Mouse (Mus musculus): ENCODE results near the gene Kif27. TPM values are rescaled to one million over a fixed set of nuclear protein-coding genes. Genes with fewer than 3 reads are reported as not detected.
A peak's percentile ranks its signal among the peaks of the same experiment; 100 is the strongest.

Gene Kif27
- polyA plus RNA-seq, 1 experiment from 2014 or later: 3.1 TPM

MicroRNAs within 50 kb of the gene (microRNA counts, 519-probe panel; counts per million panel counts)
- 4,119 counts per million, percentile 30 among the panel's probes with 10 or more counts for microRNA mmu-miR-7a

Small RNA genes within 50 kb of the gene (microRNA-seq; reads per million reads assigned to microRNA genes)
- not detected for gene Mir6369
- 418 reads per million, percentile 70 among the genes with 10 or more reads in this experiment for gene Mir7-1

Other genes with a start within 250 kb of the Kif27 start
- 10.8 and 11.9 TPM in 2 replicates for gene Klhl3, start 245.5 kb downstream of the Kif27 start, polyA plus RNA-seq (2014; fragmentation: Nextera tagmentation; extraction: Ambion mirVana)
- 50.2 and 56.9 TPM in 2 replicates for gene Hnrnpa0, start 230.6 kb downstream of the Kif27 start, polyA plus RNA-seq (2014; fragmentation: Nextera tagmentation; extraction: Ambion mirVana)
- 53.4 and 63.2 TPM in 2 replicates for gene Idnk, start 201.5 kb downstream of the Kif27 start, polyA plus RNA-seq (2014; fragmentation: Nextera tagmentation; extraction: Ambion mirVana)
- 120 and 149 TPM in 2 replicates for gene Ubqln1, start 143.5 kb downstream of the Kif27 start, polyA plus RNA-seq (2014; fragmentation: Nextera tagmentation; extraction: Ambion mirVana)
- 25.6 and 29.9 TPM in 2 replicates for gene Gkap1, start 83.4 kb downstream of the Kif27 start, polyA plus RNA-seq (2014; fragmentation: Nextera tagmentation; extraction: Ambion mirVana)
- 25.6 and 26.3 TPM in 2 replicates for gene 2210016F16Rik, start 26.1 kb upstream of the Kif27 start, polyA plus RNA-seq (2014; fragmentation: Nextera tagmentation; extraction: Ambion mirVana)
- gene Rmi1, start 43.1 kb upstream of the Kif27 start, polyA plus RNA-seq (2014; fragmentation: Nextera tagmentation; extraction: Ambion mirVana): 24.3 and 24.9 TPM in 2 replicates
- 1,306 and 1,409 TPM in 2 replicates for gene Hnrnpk, start 44.2 kb upstream of the Kif27 start, polyA plus RNA-seq (2014; fragmentation: Nextera tagmentation; extraction: Ambion mirVana)